Mouse (Mus musculus): Measurements from ENCODE around the gene Dnajc5. TPM values are rescaled to one million over a fixed set of nuclear protein-coding genes. Genes with fewer than 3 reads are reported as not detected.
A peak's percentile ranks its signal among the peaks of the same experiment; 100 is the strongest.

Gene Dnajc5
- total RNA-seq, 2 experiments from 2014 or later, result 288 to 300 TPM

DNA sequence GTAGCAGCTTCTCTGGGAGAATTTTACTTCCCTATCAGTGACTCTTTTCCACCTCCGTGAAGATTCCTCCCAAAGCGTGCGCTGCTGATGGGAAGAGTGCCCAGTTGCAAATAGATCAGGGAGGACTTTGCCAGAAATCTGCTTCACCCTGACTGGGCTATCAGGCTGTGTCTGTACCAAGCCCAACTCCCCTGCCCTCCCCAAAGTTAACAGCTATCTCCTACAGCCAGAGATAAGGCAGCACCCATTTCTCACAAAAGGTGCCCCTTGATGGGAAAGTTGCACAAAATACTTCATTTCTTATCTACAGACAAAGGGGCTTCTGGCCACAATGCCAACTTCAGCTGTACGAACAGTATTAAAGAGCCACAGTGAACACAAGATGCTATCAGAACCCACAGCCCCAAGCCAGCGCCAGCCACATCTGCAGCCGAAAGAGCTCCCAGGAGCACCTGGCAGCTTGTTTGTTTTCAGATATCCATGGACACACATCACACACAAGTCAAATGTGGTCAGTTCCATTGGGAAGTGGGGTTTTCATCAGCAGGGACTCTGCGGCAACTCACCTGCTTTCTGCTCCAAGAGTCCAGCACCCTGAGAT, 57.8 kb downstream of the Dnajc5 start:
- TF ChIP-seq CTCF (IDR thresholded peaks at IDR 0.05), result no peak
- intact Hi-C loops (cut with DNase I), result no loop called here
- H3K27ac ChIP-seq, result no peak overlapping the region
- no peak for DNase-seq (ENCODE audit: extremely low spot score in 1 of 2, low spot score in 2 of 2)
- H3K4me3 ChIP-seq, result no peak overlapping the region

DNA sequence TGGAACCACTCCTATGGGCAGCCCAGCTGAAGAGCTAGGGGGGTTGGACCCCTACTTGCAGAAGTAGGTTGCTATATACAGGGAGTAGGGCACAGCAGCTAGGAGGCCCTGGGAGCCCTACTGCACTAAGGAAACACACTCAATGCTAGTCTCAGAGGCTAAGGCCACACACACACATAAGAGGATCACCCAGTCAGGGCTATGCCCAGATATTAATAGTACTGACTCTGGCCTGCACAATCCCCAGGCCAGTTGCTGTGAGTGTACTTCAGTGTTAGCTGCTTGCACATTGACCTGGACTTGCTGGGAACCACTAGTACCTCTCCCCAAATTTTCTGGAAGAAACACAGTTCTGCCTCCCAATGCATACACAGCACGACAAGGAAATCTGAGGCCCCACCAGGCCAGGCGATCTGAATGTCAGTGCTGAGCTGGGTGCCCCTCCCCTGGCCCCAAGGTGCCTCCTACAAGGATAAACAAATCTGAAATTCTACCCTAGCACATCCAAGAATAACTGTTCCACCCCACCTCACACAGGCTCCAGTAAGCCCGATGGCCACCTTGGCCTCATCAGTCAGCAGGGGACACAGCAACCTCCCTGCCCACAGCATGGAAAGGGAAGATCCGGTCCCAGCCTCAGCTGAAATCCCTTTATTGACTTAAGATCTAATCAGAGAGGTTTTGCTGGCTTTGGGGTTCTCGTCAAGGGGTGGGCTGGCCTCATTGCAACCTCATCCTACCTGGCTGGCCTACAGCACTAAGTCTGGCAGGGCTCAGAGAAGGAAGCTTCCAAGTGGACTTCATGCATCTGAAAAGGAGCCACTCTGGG, 58.7 kb downstream of the Dnajc5 start:
- intact Hi-C loops (cut with DNase I), result no loop called here
- no peak for DNase-seq (ENCODE audit: extremely low spot score in 1 of 2, low spot score in 2 of 2)
- no peak for TF ChIP-seq CTCF (IDR thresholded peaks at IDR 0.05)
- Histone ChIP-seq H3K4me3 (no peak overlapping the region), H3K27ac (no peak overlapping the region)

DNA sequence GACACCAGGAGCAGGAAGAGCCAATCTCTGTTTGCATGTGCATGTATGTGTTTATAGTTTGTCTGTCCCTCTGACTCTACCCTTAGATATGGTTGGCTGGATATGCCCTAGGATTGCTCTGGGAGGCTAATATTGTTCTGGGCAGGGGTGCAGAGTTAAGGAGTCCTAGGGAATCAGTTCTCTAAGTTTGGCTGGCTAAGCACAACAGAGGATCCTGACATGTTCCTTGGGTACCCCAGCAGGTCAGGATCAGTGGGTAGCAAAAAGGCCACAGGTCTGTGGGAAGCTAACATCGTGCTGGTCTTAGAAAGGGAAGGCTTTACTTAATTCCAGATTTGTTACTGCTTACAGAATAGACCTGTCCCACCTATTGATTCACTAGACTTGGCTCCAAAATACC, 59.4 kb downstream of the Dnajc5 start:
- intact Hi-C loops (cut with DNase I), result loop anchor here (5.0 kb wide), 1 partner anchor 187 kb away; no protein-coding TSS in a partner anchor
- no peak for DNase-seq (ENCODE audit: extremely low spot score in 1 of 2, low spot score in 2 of 2)
- TF ChIP-seq CTCF (IDR thresholded peaks at IDR 0.05), result no peak
- Histone ChIP-seq H3K4me3 (no peak overlapping the region), H3K27ac (no peak overlapping the region)

DNA sequence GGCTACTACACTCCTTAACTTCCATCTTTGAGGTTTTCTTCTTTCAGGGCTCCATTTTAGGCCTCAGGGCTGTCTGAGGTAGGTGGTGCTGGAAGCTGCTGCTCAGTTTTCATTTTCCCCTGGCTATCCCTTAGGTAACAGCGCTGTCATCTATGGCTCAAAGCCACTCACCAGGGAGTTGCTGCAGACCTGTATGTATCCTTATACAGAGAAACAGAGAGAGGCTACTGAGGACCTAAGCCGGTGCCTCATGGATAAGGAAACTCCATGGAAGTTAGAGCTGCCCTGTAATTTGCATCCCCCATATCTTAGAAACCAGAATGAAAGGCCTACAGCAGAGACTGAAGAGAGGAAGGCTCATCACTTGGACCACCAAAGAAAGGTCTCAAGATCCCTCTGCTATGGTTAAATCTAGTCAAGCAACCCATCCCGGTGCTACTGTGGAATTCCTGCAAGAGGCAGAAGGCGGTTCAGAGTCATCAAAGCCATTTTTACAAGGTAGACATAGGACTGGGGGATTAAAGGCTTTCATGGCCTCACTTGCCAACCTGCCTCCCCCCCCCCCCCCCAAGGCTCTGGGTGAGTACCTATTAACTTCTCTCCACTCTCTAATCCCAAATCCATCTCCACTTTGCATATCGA, 60.0 kb downstream of the Dnajc5 start:
- intact Hi-C loops (cut with DNase I), result loop anchor here (5.0 kb wide), 1 partner anchor 188 kb away; no protein-coding TSS in a partner anchor
- no peak for TF ChIP-seq CTCF (IDR thresholded peaks at IDR 0.05)
- Histone ChIP-seq H3K4me3 (peak overlapping the region; percentile 55), H3K27ac (peak overlapping the region; percentile 96; the same call in 1 of the 2 replicates)
- DNase-seq (ENCODE audit: extremely low spot score in 1 of 2, low spot score in 2 of 2), result no peak

DNA sequence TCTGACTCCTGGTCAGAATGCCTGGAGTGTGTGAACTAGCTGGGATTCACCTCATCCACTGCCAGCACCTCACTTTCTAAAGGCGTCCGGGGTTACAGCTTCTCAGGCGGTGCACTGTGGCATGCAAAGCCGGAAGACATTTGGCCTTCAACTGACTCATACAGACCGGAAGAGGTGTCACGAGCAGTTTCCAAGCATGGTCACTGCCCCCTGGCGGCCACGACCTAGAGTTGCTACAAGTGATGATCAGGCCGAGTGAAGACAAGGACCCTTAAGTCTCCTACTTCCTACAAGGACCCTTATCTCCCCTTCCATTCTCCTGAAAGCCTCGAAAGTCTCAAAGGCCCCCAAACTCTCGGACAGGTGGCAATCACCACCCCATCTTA, 60.7 kb downstream of the Dnajc5 start:
- peak; percentile 79 for DNase-seq (ENCODE audit: extremely low spot score in 1 of 2, low spot score in 2 of 2)
- Histone ChIP-seq H3K4me3 (peak overlapping the region; percentile 55), H3K27ac (peak overlapping the region; percentile 96)
- intact Hi-C loops (cut with DNase I), result loop anchor here (1.0 to 5.0 kb wide), 2 partner anchors 61 to 189 kb away; partner anchors contain the start of gene Dnajc5
- peak; percentile 86 for TF ChIP-seq CTCF (IDR thresholded peaks at IDR 0.05)

DNA sequence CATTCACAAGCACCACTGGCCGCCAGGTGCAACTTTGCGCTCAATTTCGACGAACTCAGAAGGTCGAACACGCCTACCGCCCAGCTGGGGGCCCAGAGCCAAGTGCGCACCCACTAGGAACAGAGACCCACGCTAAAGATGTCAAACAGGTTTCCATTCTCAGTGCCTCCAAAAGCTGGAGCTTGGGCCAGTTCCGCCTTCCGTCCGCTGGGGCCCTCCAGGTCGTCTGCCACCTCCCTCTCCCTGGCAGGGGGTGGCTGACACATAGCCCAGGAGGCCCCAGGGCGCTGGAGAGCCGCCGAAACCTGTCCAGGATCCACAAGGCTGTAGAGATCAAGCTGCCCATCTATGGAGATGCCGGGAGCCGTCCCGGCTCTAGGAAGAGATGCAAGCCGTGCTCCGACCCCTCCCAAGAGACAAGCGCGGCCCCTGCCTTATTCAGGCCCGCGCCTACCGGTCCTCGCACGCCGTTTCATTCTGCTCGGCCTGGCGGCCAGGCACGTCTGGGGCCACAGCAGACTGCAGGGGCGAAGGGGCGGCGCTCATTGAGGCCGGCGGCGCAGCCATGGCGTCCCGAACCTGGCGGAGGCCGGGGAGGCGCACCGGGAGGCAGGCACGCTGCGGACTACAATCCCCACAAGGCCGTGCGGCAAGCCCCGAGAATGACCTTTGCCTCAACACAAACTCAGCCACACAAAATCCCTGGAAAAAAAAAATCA, 61.3 kb downstream of the Dnajc5 start:
- peak; percentile 85 to 87 for DNase-seq (ENCODE audit: extremely low spot score in 1 of 2, low spot score in 2 of 2)
- Histone ChIP-seq H3K27ac (peak overlapping the region; percentile 96), H3K4me3 (peak overlapping the region; percentile 55)
- intact Hi-C loops (cut with DNase I), result loop anchor here (1.0 to 5.0 kb wide), 3 partner anchors 9 to 189 kb away; partner anchors contain the start of gene Dnajc5
- TF ChIP-seq CTCF (IDR thresholded peaks at IDR 0.05), result peak; percentile 5; the same call in 1 of the 2 replicates

DNA sequence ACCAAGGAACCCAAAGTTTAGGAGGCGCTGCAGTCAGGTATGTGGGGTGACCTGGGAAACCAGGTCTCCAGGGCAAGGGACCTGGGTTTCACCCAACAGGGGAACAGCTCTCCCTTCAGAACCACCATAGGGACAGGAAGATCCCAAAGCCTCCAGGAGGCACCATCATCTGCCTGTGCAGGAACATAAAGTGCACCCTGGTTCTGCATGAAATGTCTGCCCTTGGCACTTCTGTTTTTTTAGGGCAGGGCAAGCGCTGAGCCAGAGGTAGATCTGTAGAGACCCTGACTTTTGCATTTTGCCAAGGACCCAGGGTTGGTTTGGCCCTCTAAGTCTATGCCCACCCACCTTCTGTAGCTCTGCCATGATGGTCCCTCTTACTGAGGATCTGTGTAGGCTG, 62.1 kb downstream of the Dnajc5 start:
- intact Hi-C loops (cut with DNase I), result loop anchor here (1.0 to 5.0 kb wide), 2 partner anchors 8 to 190 kb away; no protein-coding TSS in a partner anchor
- TF ChIP-seq CTCF (IDR thresholded peaks at IDR 0.05), result no peak
- Histone ChIP-seq H3K27ac (peak overlapping the region; percentile 96; the same call in 1 of the 2 replicates), H3K4me3 (peak overlapping the region; percentile 55; the same call in 1 of the 2 replicates)
- DNase-seq (ENCODE audit: extremely low spot score in 1 of 2, low spot score in 2 of 2), result peak in 1 of 2 experiments; percentile 10

DNA sequence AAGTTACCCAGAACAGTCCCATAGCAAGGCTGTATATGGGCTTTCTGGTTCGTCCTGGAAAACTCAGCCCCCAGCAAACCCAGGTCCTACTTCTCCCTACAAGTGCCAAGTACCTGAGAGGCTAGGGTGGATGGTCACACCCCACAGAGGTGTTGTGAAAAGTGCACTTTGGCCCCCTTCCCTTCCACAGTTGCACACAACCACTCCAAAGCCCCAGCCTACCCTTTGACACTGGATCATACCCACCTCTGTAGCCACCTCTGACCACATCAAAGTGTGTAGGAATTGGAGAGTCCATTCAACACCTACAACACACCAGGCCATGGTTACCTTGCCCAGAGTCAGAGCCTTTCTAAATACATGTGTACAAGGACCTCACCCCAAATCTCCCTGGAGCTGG, 62.7 kb downstream of the Dnajc5 start:
- DNase-seq (ENCODE audit: extremely low spot score in 1 of 2, low spot score in 2 of 2), result peak in 1 of 2 experiments; percentile 9
- Histone ChIP-seq H3K27ac (no peak overlapping the region), H3K4me3 (no peak overlapping the region)
- no peak for TF ChIP-seq CTCF (IDR thresholded peaks at IDR 0.05)
- intact Hi-C loops (cut with DNase I), result loop anchor here (1.0 to 5.0 kb wide), 2 partner anchors 7 to 191 kb away; no protein-coding TSS in a partner anchor

DNA sequence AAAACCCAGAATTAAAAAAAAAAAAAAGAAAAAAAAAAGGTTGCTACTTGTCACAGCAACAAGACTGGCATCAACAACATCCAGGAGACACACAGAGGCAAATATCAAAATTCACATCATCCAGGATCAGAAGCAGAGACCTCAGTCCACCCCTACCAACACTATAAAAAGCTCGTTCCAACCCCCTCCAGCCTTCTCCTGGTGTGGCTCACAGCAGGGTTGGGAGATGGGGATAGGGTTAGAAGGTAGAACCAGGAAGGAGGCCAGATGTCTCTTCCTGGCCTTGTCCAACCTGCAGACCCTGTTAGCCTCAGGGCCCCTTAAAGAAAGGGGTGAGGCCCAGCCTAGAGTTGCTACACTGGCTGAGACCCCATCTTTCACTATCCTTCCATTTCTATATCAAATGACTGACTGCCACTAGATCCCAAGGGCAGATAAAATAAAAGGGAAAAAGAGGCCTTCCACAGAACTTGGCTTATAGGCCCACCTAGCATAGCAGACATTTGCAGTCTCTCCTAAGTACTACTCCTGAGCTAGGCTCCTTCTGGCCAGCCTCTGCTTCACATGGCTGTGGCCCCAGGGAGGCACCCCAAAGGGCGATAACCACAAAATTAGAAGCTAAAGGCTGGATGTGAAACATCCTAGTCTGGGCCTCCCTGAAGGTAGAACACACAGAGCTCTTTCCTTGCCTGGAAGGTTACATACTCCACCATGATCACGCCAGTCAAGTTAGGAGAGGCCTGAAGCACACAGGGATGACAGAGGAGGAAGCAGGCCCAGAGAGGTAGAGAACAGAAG, 63.4 kb downstream of the Dnajc5 start:
- Histone ChIP-seq H3K4me3 (no peak overlapping the region), H3K27ac (no peak overlapping the region)
- no peak for TF ChIP-seq CTCF (IDR thresholded peaks at IDR 0.05)
- DNase-seq (ENCODE audit: extremely low spot score in 1 of 2, low spot score in 2 of 2), result no peak
- intact Hi-C loops (cut with DNase I), result loop anchor here (5.0 kb wide), 1 partner anchor 191 kb away; no protein-coding TSS in a partner anchor

DNA sequence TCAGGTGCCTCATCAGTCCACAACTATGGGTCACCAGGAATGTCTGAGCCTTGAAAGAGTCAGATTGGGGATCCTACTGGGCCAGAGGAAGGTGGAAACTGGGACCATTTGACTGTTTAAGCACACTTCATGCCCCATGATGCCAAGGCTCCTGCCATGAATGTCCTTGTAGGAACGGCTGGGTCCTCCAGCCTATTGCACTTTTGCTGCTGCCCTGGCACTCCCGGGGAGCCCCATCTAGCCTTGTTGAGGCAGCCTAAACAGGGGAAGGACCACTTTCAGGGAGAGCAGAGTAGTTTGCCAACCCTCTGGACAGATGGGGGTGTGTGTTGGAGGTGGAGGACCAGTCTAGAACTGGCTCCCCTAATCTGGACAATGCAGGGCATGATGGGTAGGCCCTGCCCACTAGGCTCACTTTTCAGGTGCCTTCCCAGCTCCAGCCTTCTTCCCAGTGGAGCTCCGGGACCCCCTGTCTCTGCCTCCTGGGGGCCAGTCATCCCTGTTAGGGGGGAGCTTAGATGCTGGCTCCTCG, 64.2 kb downstream of the Dnajc5 start, which contains the start of gene Uckl1:
TSS of gene Uckl1 (minus strand) at position 482 of the 532 bp plus-strand sequence.
- no peak for TF ChIP-seq CTCF (IDR thresholded peaks at IDR 0.05)
- intact Hi-C loops (cut with DNase I), result loop anchor here (5.0 kb wide), 1 partner anchor 192 kb away; no protein-coding TSS in a partner anchor
- H3K27ac ChIP-seq, result no peak within 1 kb of the TSS
- DNase-seq (ENCODE audit: extremely low spot score in 1 of 2, low spot score in 2 of 2), result no peak
- no peak within 1 kb of the TSS for H3K4me3 ChIP-seq

All from left cerebral cortex, adult 2 months (tissue).